Mouse (Mus musculus) E14TG2a.4 (cell line): ENCODE measurements around the gene Gm8206.
"Not testable (repeated sequence)": the region's sequence is repeated elsewhere in the genome, so short reads cannot be mapped to it uniquely, and the experiment has no call there.

Experiments
- H3K27me3 ChIP-seq: 2 replicates; pipeline ENCODE4 v1.6.1; 2014; ENCODE audit warnings: low read length, control low read depth; ENCODE audit not compliant: insufficient read depth
- H3K36me3 ChIP-seq: 2 replicates; pipeline ENCODE4 v1.6.1; 2014; ENCODE audit warnings: low read length, control low read depth; ENCODE audit not compliant: insufficient read depth
- H3K4me1 ChIP-seq: replicated peaks from 2 replicates; pipeline ENCODE4 v1.6.1; 2014; ENCODE audit warnings: low read depth, low read length, control low read depth
- H3K4me3 ChIP-seq: replicated peaks from 2 replicates; pipeline ENCODE4 v1.5.1; 2014; ENCODE audit warnings: mild to moderate bottlenecking, low read length
- H3K9me3 ChIP-seq: 2 replicates; pipeline ENCODE4 v1.6.1; 2014; ENCODE audit warnings: low read length, control low read depth

Gm8206 gene

GRCm38 (mm10) chr14:6093842-6094241 lies at the start of gene Gm8206:
TSS of gene Gm8206 (minus strand) at chr14:6093942.
- H3K36me3 ChIP-seq, H3K4me3 ChIP-seq, H3K4me1 ChIP-seq, H3K9me3 ChIP-seq, H3K27me3 ChIP-seq: not testable (repeated sequence)

- not testable (repeated sequence) for H3K27me3 ChIP-seq, H3K36me3 ChIP-seq, H3K4me3 ChIP-seq, H3K4me1 ChIP-seq, H3K9me3 ChIP-seq
Measured at GRCm38 (mm10) chr14:6125707-6126106, 32.0 kb upstream of the Gm8206 start, which contains the start of gene Gm3476. TSS of gene Gm3476 (minus strand) at chr14:6125807.

GRCm38 (mm10) chr14:6108272-6108925 lies 14.7 kb upstream of the Gm8206 start, which contains the start of gene Gm3468:
TSS of gene Gm3468 (minus strand) at chr14:6108665.
- not testable (repeated sequence) for H3K36me3 ChIP-seq, H3K9me3 ChIP-seq, H3K4me1 ChIP-seq, H3K4me3 ChIP-seq, H3K27me3 ChIP-seq

GRCm38 (mm10) chr14:6107500-6107899 lies 13.8 kb upstream of the Gm8206 start:
- not testable (repeated sequence) for H3K27me3 ChIP-seq, H3K36me3 ChIP-seq, H3K4me1 ChIP-seq, H3K9me3 ChIP-seq, H3K4me3 ChIP-seq

- H3K27me3 ChIP-seq, H3K9me3 ChIP-seq, H3K36me3 ChIP-seq, H3K4me1 ChIP-seq, H3K4me3 ChIP-seq: not testable (repeated sequence)
Measured at GRCm38 (mm10) chr14:6058167-6058566, 35.6 kb downstream of the Gm8206 start, which contains the start of gene Gm6337. TSS of gene Gm6337 (minus strand) at chr14:6058267.

GRCm38 (mm10) chr14:5987136-5987535 lies 106.6 kb downstream of the Gm8206 start:
- H3K4me3 ChIP-seq, H3K27me3 ChIP-seq, H3K4me1 ChIP-seq, H3K36me3 ChIP-seq, H3K9me3 ChIP-seq: not testable (repeated sequence)

GRCm38 (mm10) chr14:5979037-5979436 lies 114.7 kb downstream of the Gm8206 start, which contains the start of gene Gm3453:
TSS of gene Gm3453 (minus strand) at chr14:5979137.
- H3K9me3 ChIP-seq, H3K4me3 ChIP-seq, H3K4me1 ChIP-seq, H3K27me3 ChIP-seq, H3K36me3 ChIP-seq: not testable (repeated sequence)
